Mouse (Mus musculus) thymus, adult 2 months (tissue): ENCODE results near the gene Trp53i11. TPM values are rescaled to one million over a fixed set of nuclear protein-coding genes. Genes with fewer than 3 reads are reported as not detected.

ENCODE experiments used
- DNase-seq: peaks from one replicate; pipeline ENCODE4 v3.0.0; 2021
- H3K27ac ChIP-seq: fragments of 200-500 bp; 2 replicates; pipeline ENCODE4 v1.5.1; 2012; ENCODE audit warnings: low read length, control low read depth; ENCODE audit not compliant: control insufficient read depth, insufficient read depth
- H3K27me3 ChIP-seq: fragments of 200-500 bp; 2 replicates; pipeline ENCODE4 v1.6.1; 2012; ENCODE audit warnings: mild to moderate bottlenecking, low read length, moderate library complexity, mixed read lengths; ENCODE audit not compliant: control insufficient read depth, insufficient read depth
- H3K36me3 ChIP-seq: fragments of 200-500 bp; 2 replicates; pipeline ENCODE4 v1.6.1; 2012; ENCODE audit warnings: mild to moderate bottlenecking, low read length, moderate library complexity; ENCODE audit not compliant: control insufficient read depth, insufficient read depth
- H3K4me1 ChIP-seq: fragments of 200-500 bp; replicated peaks from 2 replicates; pipeline ENCODE4 v1.6.1; 2012; ENCODE audit warnings: low read length; ENCODE audit not compliant: control insufficient read depth, insufficient read depth
- H3K4me3 ChIP-seq: fragments of 200-500 bp; 2 replicates; pipeline ENCODE4 v1.5.1; 2012; ENCODE audit warnings: mild to moderate bottlenecking, low read length, control low read depth, moderate library complexity; ENCODE audit not compliant: control insufficient read depth, insufficient read depth
- CTCF ChIP-seq: fragments of 200-500 bp; IDR thresholded peaks from 2 replicates; pipeline ENCODE4 v1.5.1; 2012; ENCODE audit warnings: mild to moderate bottlenecking, control low read depth, low read length, moderate library complexity, borderline replicate concordance; ENCODE audit not compliant: control insufficient read depth, poor library complexity, insufficient read depth; ENCODE audit errors: extremely low read depth
- POLR2A ChIP-seq: fragments of 200-500 bp; IDR thresholded peaks from 2 replicates; pipeline ENCODE4 v1.6.1; 2012; ENCODE audit warnings: mild to moderate bottlenecking, low read length, control low read depth, moderate library complexity; ENCODE audit not compliant: control insufficient read depth, poor library complexity, insufficient read depth; ENCODE audit errors: extremely low read depth
- WGBS: fragments of 180-500 bp; shearing (Covaris S2); methylation state at CpG from one replicate; pipeline ENCODE4 v1.1.7; 2018; 5-methylcytosine and 5-hydroxymethylcytosine counted together
- polyA plus RNA-seq: library from polyadenylated mRNA; depleted of rRNA; stranded (reverse); fragments of >200 nt; gene quantifications from 2 replicates; pipeline ENCODE4 v1.2.3, GENCODE M21; 2012

Trp53i11 gene
- polyA plus RNA-seq, 1 experiment = 444 TPM

GRCm38 (mm10) chr2:93176193-93176798 lies 11.1 kb upstream of the Trp53i11 start:
- H3K4me1 ChIP-seq = peaks cover 60% of the 10 kb centered on the region
- TF ChIP-seq POLR2A (no peak), CTCF (no peak)
- peak overlapping the region; percentile 55 for H3K27ac ChIP-seq
- H3K27me3 ChIP-seq = no peaks in the 10 kb centered on the region
- no peaks in the 10 kb centered on the region for H3K36me3 ChIP-seq
- no peak for DNase-seq
- WGBS = 62% methylated on average over 4 of the region's 4 CpGs
- H3K4me3 ChIP-seq = no peak overlapping the region

DNA sequence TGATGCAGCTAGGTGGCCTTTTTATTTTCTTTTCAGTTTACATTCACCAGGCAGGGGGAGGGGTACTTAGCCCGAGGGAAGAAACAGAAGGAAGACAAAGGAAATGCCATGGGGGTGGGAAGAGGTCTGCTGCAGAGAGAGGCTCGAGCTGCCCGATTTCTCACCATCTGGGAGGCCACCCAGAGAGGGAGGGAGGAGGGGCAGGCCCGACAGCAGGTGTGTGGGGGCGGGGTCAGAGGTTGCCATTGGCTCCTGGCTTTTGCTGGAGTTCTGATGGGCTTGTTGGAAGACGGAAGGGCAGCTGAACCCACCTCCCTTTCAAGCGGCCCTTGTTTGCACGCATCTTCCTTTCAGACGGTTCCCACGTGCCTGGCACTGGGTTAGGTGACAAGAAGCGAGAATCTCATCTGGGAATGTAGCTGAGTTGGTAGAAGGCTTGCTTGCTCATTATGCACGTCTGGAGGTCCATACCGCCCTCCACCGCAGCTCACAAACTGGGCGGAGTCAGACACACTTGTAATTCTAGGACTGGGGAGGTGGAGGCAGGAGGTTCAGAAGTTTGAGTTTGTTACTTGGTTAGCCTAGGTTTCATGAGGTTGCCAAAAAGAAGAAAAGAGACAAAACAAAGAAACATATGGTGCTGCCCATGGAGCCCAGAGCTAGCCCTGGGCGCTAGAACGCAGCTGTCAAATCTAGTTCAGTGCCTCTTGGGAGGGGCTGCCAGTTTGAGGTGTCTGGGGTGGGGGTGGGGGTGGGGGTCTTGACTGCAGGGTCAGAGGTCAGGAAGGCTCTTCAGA lies 10.3 kb upstream of the Trp53i11 start:
- Histone ChIP-seq H3K4me1 (peaks cover 55% of the 10 kb centered on the region), H3K4me3 (peak overlapping the region; percentile 10; the same call in 1 of the 2 replicates), H3K27me3 (no peaks in the 10 kb centered on the region), H3K27ac (peak overlapping the region; percentile 65), H3K36me3 (no peaks in the 10 kb centered on the region)
- WGBS = 7% methylated on average over 17 of the region's 17 CpGs
- DNase-seq = peak; percentile 92
- TF ChIP-seq POLR2A (no peak; the same call in 1 of the 2 replicates), CTCF (no peak)

- WGBS = 92% methylated on average over 20 of the region's 20 CpGs
- no peak overlapping the region for H3K4me3 ChIP-seq
- TF ChIP-seq POLR2A (no peak), CTCF (no peak)
These were observed 9.6 kb upstream of the Trp53i11 start for GRCm38 (mm10) chr2:93177668-93178312.

GRCm38 (mm10) chr2:93178313-93178677 lies 9.1 kb upstream of the Trp53i11 start:
- 67% methylated on average over 4 of the region's 4 CpGs for WGBS
- no peaks in the 10 kb centered on the region for H3K27me3 ChIP-seq
- no peak overlapping the region for H3K27ac ChIP-seq
- TF ChIP-seq CTCF = no peak
- TF ChIP-seq POLR2A = no peak
- no peak for DNase-seq
- no peak overlapping the region for H3K4me3 ChIP-seq
- H3K4me1 ChIP-seq = peaks cover 54% of the 10 kb centered on the region
- no peaks in the 10 kb centered on the region for H3K36me3 ChIP-seq

More at GRCm38 (mm10) chr2:93177668-93178312, 9.6 kb upstream of the Trp53i11 start:
- no peak for DNase-seq
- H3K4me1 ChIP-seq = peaks cover 51% of the 10 kb centered on the region
- peak overlapping the region; percentile 65; the same call in 1 of the 2 replicates for H3K27ac ChIP-seq
- no peaks in the 10 kb centered on the region for H3K27me3 ChIP-seq
- no peaks in the 10 kb centered on the region for H3K36me3 ChIP-seq

DNA sequence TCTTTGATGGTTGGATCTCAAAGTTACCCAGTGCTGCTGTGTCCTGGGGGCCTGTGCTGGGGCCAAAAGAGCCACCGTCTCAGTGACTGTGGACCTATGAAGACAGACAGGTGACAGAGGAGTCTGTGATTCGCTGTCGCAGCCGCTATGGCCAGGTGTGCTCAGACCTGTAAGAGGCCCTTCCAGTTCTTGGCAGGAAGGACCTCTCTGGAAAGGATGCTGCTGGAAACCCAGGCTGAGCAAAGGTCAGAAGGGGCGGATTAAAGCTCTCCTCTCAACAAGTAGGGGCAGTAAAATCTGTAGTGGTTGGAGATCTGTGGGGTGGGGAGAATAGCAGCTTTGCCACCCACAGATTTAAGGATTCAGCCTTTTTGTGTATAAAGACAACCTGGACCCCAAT lies 7.7 kb upstream of the Trp53i11 start:
- H3K4me1 ChIP-seq = peaks cover 54% of the 10 kb centered on the region
- no peak overlapping the region for H3K4me3 ChIP-seq
- no peak for DNase-seq
- H3K27me3 ChIP-seq = no peaks in the 10 kb centered on the region
- TF ChIP-seq CTCF = no peak
- no peak for TF ChIP-seq POLR2A
- H3K27ac ChIP-seq = no peak overlapping the region
- WGBS = 93% methylated on average over 5 of the region's 5 CpGs
- H3K36me3 ChIP-seq = no peaks in the 10 kb centered on the region

- peaks cover 54% of the 10 kb centered on the region for H3K4me1 ChIP-seq
- H3K27me3 ChIP-seq = no peaks in the 10 kb centered on the region
- no peak overlapping the region; the same call in 1 of the 2 replicates for H3K27ac ChIP-seq
- H3K36me3 ChIP-seq = no peaks in the 10 kb centered on the region
- peak overlapping the region; percentile 33 for H3K4me3 ChIP-seq
- 2% methylated on average over 41 of the region's 41 CpGs for WGBS
- TF ChIP-seq CTCF = no peak
- TF ChIP-seq POLR2A = no peak
- peak; percentile 35 for DNase-seq
These were observed 7.1 kb upstream of the Trp53i11 start for GRCm38 (mm10) chr2:93180077-93180844.

- 79% methylated on average over 11 of the region's 11 CpGs for WGBS
- TF ChIP-seq CTCF = no peak
- TF ChIP-seq POLR2A = no peak
- no peak overlapping the region for H3K4me3 ChIP-seq
- no peak for DNase-seq
- no peak overlapping the region for H3K27ac ChIP-seq
- H3K36me3 ChIP-seq = no peaks in the 10 kb centered on the region
- H3K4me1 ChIP-seq = peaks cover 41% of the 10 kb centered on the region
- no peaks in the 10 kb centered on the region for H3K27me3 ChIP-seq
These were observed 4.5 kb upstream of the Trp53i11 start for GRCm38 (mm10) chr2:93182859-93183258.
